Mouse (Mus musculus): ENCODE results near the gene Bbx.

DNA sequence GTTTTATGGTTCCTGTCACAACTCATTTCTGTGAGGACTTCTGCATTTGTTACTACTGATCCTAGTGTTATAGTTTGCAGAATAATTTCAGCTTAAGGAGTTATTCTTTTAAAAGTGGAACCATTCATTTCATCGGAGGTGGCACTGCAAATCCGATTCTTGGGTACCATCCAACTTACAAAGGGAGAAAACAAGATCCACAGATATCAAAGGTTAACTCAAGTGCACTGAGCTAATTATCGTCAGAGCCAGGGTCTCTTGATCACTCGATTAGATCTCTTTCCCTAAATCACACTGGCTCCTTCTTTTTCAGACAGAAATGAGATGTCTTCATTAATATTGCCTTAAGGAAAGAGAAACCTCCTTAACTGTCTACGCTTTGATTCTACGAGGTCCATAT lies 123.9 kb downstream of the Bbx start:
- TF ChIP-seq CHD2 (IDR thresholded peaks at IDR 0.05; ENCODE audit: low read depth, low read length), result no peak
- TF ChIP-seq HCFC1 (IDR thresholded peaks at IDR 0.05; ENCODE audit: borderline replicate concordance, insufficient read depth, low read length), result no peak
- TF ChIP-seq ZNF384 (IDR thresholded peaks at IDR 0.05; ENCODE audit: low read depth, low read length), result no peak
- no peak for TF ChIP-seq ZC3H11A (IDR thresholded peaks at IDR 0.05; ENCODE audit: borderline replicate concordance, low read depth, low read length)
- TF ChIP-seq MAFK (IDR thresholded peaks at IDR 0.05; ENCODE audit: insufficient read depth, low read depth, low read length), result no peak
